Mouse (Mus musculus) MEL (cell line): Measurements from ENCODE around the gene Wdr86. TPM values are rescaled to one million over a fixed set of nuclear protein-coding genes. Genes with fewer than 3 reads are reported as not detected.

Experiments
- DNase-seq: peaks from one replicate; pipeline ENCODE4 v3.0.0; 2011; ENCODE audit warnings: low read depth, low spot score
- H3K27ac ChIP-seq: 2 replicates; pipeline ENCODE4 v1.5.1; 2012; ENCODE audit warnings: low read depth, mild to moderate bottlenecking, control low read depth, low read length, moderate library complexity; ENCODE audit not compliant: control insufficient read depth
- H3K27me3 ChIP-seq, 2 experiments: fragments of 150-350 bp in 1 of 2; sonication (generic) in 1 of 2; 2 replicates each; pipeline ENCODE4 v1.6.1; 2012; ENCODE audit warnings: low read length in 2 of 2, mild to moderate bottlenecking in 2 of 2, improper control_type of control experiment in 1 of 2, moderate library complexity in 1 of 2; ENCODE audit not compliant: insufficient read depth in 2 of 2, control insufficient read depth in 1 of 2
- H3K36me3 ChIP-seq, 2 experiments: 2 replicates each; pipeline ENCODE4 v1.6.1; 2012 to 2014; ENCODE audit warnings: low read length in 2 of 2, improper control_type of control experiment in 1 of 2, inconsistent platforms in 1 of 2, mild to moderate bottlenecking in 1 of 2; ENCODE audit not compliant: insufficient read depth in 2 of 2, control insufficient read depth in 1 of 2
- H3K4me1 ChIP-seq, 2 experiments: fragments of 150-350 bp in 1 of 2; sonication (generic) in 1 of 2; 2 replicates each; pipeline ENCODE4 v1.6.1; 2012; ENCODE audit warnings: low read length in 2 of 2, improper control_type of control experiment in 1 of 2, mild to moderate bottlenecking in 1 of 2; ENCODE audit not compliant: insufficient read depth in 2 of 2, control insufficient read depth in 1 of 2
- H3K4me3 ChIP-seq, 2 experiments: fragments of 150-350 bp in 1 of 2; sonication (generic) in 1 of 2; 2 replicates each; pipeline ENCODE4 v1.5.1; 2012; ENCODE audit warnings: low read depth in 2 of 2, low read length in 2 of 2, mild to moderate bottlenecking in 2 of 2, moderate library complexity in 2 of 2, control low read depth in 1 of 2, improper control_type of control experiment in 1 of 2; ENCODE audit not compliant: control insufficient read depth in 1 of 2, insufficient read depth in 1 of 2
- H3K79me2 ChIP-seq: 2 replicates; pipeline ENCODE4 v1.6.1; 2012; ENCODE audit warnings: mild to moderate bottlenecking, low read length, moderate library complexity; ENCODE audit not compliant: control insufficient read depth, poor library complexity, insufficient read depth
- H3K9ac ChIP-seq: 2 replicates; pipeline ENCODE4 v1.6.1; 2012; ENCODE audit warnings: low read depth, mild to moderate bottlenecking, control low read depth, low read length, moderate library complexity; ENCODE audit not compliant: control insufficient read depth, poor library complexity, severe bottlenecking
- H3K9me3 ChIP-seq: fragments of 150-350 bp; sonication (generic); replicated peaks from 2 replicates; pipeline ENCODE4 v1.6.1; 2012; ENCODE audit warnings: mild to moderate bottlenecking, low read length, improper control_type of control experiment, moderate library complexity; ENCODE audit not compliant: insufficient read depth
- BHLHE40 ChIP-seq: IDR thresholded peaks from 2 replicates; pipeline ENCODE4 v1.6.1; 2012; ENCODE audit warnings: low read depth, mild to moderate bottlenecking, inconsistent platforms, low read length, improper control_type of control experiment, borderline replicate concordance
- CHD2 ChIP-seq: IDR thresholded peaks from 2 replicates; pipeline ENCODE4 v1.6.1; 2011; ENCODE audit warnings: low read length, improper control_type of control experiment
- ELF1 ChIP-seq: IDR thresholded peaks from 2 replicates; pipeline ENCODE4 v1.6.1; 2014; ENCODE audit warnings: low read depth, mild to moderate bottlenecking, inconsistent platforms, low read length, improper control_type of control experiment, moderate library complexity
- EP300 ChIP-seq, 2 experiments: IDR thresholded peaks; 2 replicates each; pipeline ENCODE4 v1.6.1; 2011; ENCODE audit warnings: improper control_type of control experiment in 2 of 2, low read length in 2 of 2, low read depth in 1 of 2, mild to moderate bottlenecking in 1 of 2
- ETS1 ChIP-seq: IDR thresholded peaks from 2 replicates; pipeline ENCODE4 v1.6.1; 2012; ENCODE audit warnings: low read depth, mild to moderate bottlenecking, inconsistent platforms, low read length, improper control_type of control experiment, moderate library complexity
- GABPA ChIP-seq: IDR thresholded peaks from 2 replicates; pipeline ENCODE4 v1.6.1; 2012; ENCODE audit warnings: low read depth, mild to moderate bottlenecking, inconsistent platforms, low read length, improper control_type of control experiment, moderate library complexity
- GATA1 ChIP-seq: IDR thresholded peaks from 2 replicates; pipeline ENCODE4 v1.6.1; 2011; ENCODE audit warnings: low read depth, low read length, improper control_type of control experiment
- MEF2A ChIP-seq: IDR thresholded peaks from 2 replicates; pipeline ENCODE4 v1.6.1; 2014; ENCODE audit warnings: low read depth, mild to moderate bottlenecking, inconsistent platforms, low read length, improper control_type of control experiment; ENCODE audit not compliant: poor library complexity, insufficient replicate concordance, severe bottlenecking; ENCODE audit errors: extremely low read depth
- NELFE ChIP-seq: IDR thresholded peaks from 2 replicates; pipeline ENCODE4 v1.6.1; 2011; ENCODE audit warnings: low read depth, low read length, improper control_type of control experiment
- POLR2AphosphoS2 ChIP-seq: IDR thresholded peaks from 2 replicates; pipeline ENCODE4 v1.6.1; 2011; ENCODE audit warnings: low read length, improper control_type of control experiment
- POLR2AphosphoS5 ChIP-seq: IDR thresholded peaks from 2 replicates; pipeline ENCODE4 v1.6.1; 2012; ENCODE audit warnings: low read depth, borderline replicate concordance, mild to moderate bottlenecking, inconsistent platforms, low read length, moderate library complexity, mixed read lengths
- RAD21 ChIP-seq: IDR thresholded peaks from 2 replicates; pipeline ENCODE4 v1.6.1; 2011; ENCODE audit warnings: mild to moderate bottlenecking, low read depth, low read length, improper control_type of control experiment
- SMC3 ChIP-seq: IDR thresholded peaks from 2 replicates; pipeline ENCODE4 v1.6.1; 2011; ENCODE audit warnings: low read depth, low read length, improper control_type of control experiment
- TAL1 ChIP-seq: IDR thresholded peaks from 2 replicates; pipeline ENCODE4 v1.6.1; 2012; ENCODE audit warnings: mild to moderate bottlenecking, inconsistent platforms, low read length, moderate library complexity, mixed read lengths
- TBP ChIP-seq: IDR thresholded peaks from 2 replicates; pipeline ENCODE4 v1.8.0; 2011; ENCODE audit warnings: low read depth, low read length, improper control_type of control experiment
- ZC3H11A ChIP-seq: IDR thresholded peaks from 2 replicates; pipeline ENCODE4 v1.6.1; 2012; ENCODE audit warnings: low read depth, mild to moderate bottlenecking, inconsistent platforms, low read length, improper control_type of control experiment
- ZNF384 ChIP-seq: IDR thresholded peaks from 2 replicates; pipeline ENCODE4 v1.6.1; 2012; ENCODE audit warnings: low read depth, mild to moderate bottlenecking, inconsistent platforms, low read length, improper control_type of control experiment
- polyA plus RNA-seq, 2 experiments: library from polyadenylated mRNA; stranded (reverse) in 1 of 2; unstranded in 1 of 2; fragments of >175 nt in 1 of 2; fragments of >200 nt in 1 of 2; gene quantifications; 2 replicates each; pipeline versions ENCODE4 v1.2.1 to v1.2.4; 2012; ENCODE audit warnings: low replicate concordance in 2 of 2, low read depth in 1 of 2; ENCODE audit not compliant: insufficient read length in 2 of 2, insufficient read depth in 1 of 2, missing spikeins in 1 of 2
- total RNA-seq: library from RNA; depleted of rRNA; stranded (reverse); fragments of 300-350 nt; gene quantifications from 2 replicates; pipeline ENCODE4 v1.2.3, GENCODE M21; 2012

Wdr86 gene
- total and polyA plus RNA-seq, 3 experiments: not detected

DNA sequence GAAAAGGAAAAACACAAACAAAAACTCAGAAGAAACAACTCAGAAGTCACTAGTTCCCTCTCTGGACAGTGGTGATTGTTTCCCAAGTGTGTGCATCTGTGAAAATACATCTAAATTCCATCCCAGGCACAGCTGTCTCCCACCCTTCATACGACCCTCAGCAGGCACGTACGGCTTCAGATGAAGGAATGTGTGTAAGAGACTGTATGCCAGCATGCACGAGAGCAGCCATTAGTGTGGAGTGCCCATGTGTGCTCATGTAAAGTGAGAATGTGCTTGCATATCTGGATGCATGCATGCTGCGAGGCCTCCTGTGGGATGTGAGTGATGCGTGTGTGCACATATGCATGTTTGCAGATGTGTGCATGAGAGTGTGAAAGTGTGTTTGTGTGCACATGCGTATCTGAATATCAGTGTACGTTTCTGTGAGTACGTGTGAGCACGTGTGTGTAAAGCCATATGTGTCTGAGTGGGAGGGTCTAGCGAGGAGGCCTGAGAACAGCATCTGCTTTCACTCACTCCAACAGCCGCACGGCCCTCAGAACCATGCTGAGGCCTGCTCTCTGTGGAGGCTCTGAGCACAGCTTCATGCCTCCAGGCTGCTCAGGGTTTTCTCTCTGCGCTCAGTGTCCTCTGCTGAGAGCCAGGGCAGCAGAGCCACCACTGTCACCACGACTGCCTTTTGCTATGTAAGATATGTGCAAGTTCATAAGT lies 10.8 kb upstream of the Wdr86 start:
- no peak overlapping the region for H3K4me3 ChIP-seq
- no peaks in the 10 kb centered on the region for H3K36me3 ChIP-seq
- no peaks in the 10 kb centered on the region for H3K79me2 ChIP-seq
- H3K4me1 ChIP-seq: no peaks in the 10 kb centered on the region
- peaks cover 14 to 26% of the 10 kb centered on the region in 2 experiments for H3K27me3 ChIP-seq
- no peak for TF ChIP-seq TAL1
- no peak for TF ChIP-seq ELF1
- TF ChIP-seq SMC3: no peak
- H3K9me3 ChIP-seq: no peaks in the 10 kb centered on the region
- H3K27ac ChIP-seq: no peak overlapping the region
- DNase-seq: no peak
- H3K9ac ChIP-seq: no peak overlapping the region

DNA sequence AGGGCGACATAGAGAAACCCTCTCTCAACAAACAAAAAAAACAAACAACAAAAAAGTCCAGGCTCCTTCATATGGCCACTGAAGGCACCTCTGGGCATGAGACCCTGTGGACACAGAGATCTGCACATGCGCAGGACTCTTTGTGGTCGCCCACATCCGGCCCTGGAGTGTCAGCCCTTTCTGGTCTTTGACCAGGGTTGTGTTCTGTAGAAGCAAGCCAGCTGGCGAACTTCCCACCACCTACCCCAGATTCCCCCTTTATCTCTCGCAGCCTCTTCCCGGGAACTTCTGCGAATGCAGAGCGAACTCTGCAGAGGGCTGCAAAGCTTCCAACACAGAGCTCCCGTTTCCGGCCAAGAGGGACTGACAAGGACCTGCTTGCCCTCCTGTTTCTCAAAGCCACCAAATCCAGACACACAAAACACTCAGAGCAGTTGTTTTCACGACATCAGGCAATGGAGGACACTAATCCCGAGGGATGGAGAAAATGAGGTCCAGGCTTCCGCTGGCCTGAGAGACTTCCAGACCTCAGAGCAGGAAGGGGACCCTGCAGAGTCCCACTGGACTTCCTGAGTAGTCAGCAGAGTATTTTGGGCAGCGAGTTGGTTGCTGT lies 8.7 kb upstream of the Wdr86 start:
- Histone ChIP-seq H3K9ac (no peak overlapping the region), H3K9me3 (no peaks in the 10 kb centered on the region), H3K27ac (no peak overlapping the region), H3K27me3 (peaks cover 16 to 28% of the 10 kb centered on the region in 2 experiments), H3K79me2 (no peaks in the 10 kb centered on the region), H3K4me1 (no peaks in the 10 kb centered on the region), H3K4me3 (no peak overlapping the region), H3K36me3 (no peaks in the 10 kb centered on the region)
- DNase-seq: no peak
- TF ChIP-seq RAD21 (no peak), BHLHE40 (no peak), GATA1 (no peak), NELFE (no peak), ZC3H11A (no peak), EP300 (IDR thresholded peaks at IDR 0.05; ENCODE audit: low read depth in 1 of 2, low read length in 2 of 2) (no peak), TBP (no peak), POLR2AphosphoS2 (no peak), ZNF384 (no peak), TAL1 (no peak), POLR2AphosphoS5 (no peak), GABPA (no peak), ETS1 (no peak), CHD2 (no peak), MEF2A (no peak)
